Mouse (Mus musculus) ZHBTc4 (cell line): ENCODE data around the gene Zfp661.
A peak's percentile ranks its signal among the peaks of the same experiment; 100 is the strongest.

Experiments
- DNase-seq: peaks from one replicate; pipeline ENCODE4 v3.0.0-alpha.2; 2011; ENCODE audit warnings: low read depth, low spot score

Gene Zfp661

DNA sequence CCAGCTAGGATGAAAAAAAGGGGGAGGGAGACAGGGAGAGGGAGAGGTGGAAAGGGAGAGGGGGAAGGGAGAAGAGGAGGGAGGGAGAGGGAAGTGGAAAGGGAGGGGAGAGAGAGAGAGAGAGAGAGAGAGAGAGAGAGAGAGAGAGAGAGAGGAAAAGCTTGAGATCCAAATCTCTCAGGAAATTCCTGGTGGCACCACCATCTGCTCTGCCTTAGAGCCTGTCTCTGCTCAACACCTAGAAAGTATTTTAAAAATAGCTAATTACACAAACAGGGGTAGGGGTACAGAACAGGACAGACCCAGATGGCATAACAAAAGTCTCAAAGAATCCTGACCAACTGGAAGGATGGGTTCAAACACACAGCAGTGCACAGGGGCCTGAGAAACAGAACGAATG, 36.4 kb downstream of the Zfp661 start:
- DNase-seq: no peak

DNA sequence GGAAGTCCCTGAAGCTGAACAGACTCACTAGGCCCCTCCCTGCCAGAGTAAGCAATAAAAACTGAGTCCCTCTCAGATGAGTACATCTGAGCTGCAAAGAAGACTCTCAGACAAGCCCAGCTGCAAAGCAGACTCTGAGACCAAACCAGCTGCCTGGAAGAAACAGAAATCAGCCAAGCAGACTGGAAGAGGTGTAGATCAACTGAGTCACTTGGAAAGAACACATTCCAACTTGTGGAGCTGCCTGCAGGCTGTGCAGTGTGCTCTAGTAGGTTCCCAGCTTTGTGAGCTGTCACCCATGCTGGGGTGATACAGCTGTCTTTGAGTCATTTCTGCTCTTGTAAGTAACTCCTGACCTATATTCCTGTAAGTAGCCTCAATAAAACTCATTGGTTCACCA, 37.2 kb downstream of the Zfp661 start:
- no peak for DNase-seq

DNA sequence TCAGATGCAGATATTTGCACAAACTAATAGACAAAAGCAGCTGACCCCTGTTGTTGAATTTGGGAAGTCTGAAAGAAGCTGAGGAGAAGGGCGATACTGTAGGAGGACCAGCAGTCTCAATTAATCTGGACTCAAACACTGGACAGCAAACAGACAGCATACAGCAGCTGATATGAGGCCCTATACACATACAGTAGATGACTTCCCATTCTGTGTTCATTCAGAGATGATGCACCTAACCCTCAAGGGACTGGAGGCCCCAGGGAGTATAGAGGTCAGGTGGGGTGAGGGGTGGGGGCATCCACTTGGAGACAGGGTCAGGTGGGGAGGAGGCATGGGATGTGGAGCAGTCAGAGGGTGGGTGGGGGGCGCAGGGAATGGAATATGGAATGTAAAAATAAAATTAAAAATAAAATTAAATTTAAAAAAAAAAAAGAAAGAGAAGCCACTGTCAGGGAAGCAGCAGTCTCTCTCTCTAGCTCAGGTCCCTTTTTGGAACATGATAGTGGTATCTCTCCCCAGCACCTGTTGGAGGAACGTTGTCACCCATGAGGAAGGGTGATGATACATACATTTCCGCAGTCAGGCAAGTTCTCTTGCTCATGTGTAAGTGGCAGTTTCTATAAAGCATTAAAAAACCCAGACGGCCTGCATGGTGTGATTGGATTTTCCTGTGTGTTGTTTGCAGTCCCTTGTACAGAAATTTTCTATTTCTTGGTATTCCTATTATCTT, 38.4 kb downstream of the Zfp661 start:
- DNase-seq: no peak

DNA sequence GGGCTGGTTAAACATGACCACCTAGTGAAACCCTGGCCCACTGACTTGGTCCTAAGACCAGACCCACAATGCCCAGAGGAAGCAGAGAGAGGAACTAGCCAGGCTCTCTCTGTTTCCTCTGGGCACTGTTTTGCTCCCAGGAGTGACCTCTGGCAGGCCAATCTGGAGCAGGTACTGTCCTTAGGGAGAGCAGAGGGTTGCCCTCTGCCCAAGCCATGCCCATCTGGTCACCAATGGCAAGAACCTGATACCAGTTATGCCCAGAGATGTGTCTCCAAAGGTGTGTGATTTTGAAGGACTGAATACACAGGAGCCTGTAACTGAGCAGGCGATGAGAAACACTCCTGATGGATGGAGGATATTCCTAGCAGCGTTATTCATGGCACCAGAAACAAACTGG, 45.2 kb downstream of the Zfp661 start:
- DNase-seq: no peak

DNA sequence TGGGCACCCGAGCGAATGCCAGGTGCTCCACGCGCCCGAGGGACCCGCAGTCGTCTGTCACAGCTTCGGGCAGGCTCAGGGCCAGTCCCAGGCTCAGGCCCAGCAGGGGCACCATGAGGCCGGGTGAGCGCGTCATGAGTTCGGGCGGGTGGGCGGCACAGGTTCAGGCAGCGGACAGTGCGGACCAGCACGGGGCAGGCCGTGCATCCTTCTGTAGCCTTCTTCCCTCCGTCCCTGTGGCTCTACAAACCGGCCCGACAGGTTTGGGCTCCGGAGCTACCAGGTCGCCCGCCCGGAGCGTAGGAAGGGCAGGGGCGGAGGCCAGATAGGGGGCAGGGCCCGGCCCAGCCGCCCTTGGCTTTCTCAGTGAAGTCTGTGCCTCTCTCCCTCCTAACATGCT, 45.7 kb downstream of the Zfp661 start, which contains the start of gene Prom2:
Gene Prom2, minus strand, starts transcription at position 283 of the 400 bp plus-strand sequence.
- peak; percentile 27 for DNase-seq

DNA sequence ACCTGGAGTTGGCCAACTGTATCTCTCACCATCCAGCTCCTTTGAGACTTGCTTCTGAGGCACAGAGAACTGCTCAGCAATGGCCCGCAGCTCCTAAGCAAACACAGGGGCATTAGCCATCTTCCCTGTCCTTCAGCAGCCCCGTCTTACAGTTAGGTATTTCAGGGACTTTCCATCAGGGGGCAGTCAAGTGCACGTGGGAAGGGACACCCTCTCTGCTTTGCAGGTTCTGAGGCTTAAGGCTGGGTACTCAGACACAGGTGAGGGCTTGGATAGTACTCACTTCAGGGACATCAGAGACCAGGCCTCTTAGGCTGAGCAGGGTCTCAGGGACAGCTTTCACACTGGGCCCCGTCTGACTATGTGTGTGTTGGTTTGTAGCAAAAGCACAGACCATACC, 47.4 kb downstream of the Zfp661 start:
- DNase-seq: peak; percentile 57

DNA sequence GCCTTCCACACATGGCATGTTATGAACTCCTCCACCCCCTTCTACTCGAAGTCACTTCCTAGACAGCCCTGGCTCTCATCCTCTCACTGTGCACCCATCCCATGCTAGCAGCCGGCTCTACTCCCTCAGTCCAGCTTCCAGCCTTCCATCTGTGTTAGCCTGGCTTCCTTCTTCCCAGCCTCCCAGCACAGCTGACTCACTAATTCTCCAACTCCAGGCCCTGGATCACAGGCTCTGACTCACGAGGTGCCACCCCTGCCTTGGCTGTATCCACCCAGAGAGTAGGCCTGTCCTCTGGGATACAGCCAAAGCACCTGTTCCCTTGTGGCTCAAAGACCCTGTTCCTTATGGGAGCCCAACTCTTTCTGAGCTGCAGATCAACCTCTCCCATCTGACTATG, 49.3 kb downstream of the Zfp661 start:
- DNase-seq: no peak

DNA sequence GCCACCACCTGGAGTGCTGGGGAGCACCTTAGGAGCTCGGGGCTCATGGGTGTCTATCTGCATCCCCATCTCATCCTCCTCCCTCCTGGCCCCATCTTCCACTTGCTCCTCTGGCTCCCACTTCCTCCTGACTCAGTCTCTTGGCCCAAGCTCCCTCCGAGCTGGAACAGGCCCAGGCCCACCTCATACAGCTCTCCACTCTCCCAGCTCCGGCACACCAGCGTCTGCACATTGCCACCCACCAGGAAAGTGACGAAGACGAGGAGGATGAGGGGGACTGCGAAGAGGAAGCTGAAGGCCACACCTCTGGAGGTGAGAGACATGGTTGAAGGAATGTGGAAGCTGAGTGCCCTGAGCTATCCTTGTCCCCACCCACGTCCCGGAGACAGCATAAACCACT, 51.5 kb downstream of the Zfp661 start:
- no peak for DNase-seq

DNA sequence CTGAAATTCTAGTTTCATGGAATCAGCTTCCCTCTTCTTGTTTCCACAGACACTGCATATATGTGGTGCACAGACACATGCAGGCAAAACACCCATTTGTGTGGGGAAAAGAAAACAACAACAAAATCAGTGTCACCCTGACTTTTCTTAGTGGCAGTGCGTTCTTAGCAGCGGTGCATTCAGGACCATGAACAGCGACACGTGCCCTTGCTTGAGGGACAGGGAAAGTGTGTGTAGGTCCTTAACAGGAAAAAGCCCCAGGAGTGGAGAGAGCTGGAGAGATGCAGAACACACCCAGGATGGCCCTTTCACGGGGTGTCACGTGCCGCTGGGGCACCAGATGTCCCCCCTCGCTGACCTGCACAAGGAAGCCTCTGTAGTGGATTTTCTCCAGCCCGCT, 54.5 kb downstream of the Zfp661 start:
- peak; percentile 74 for DNase-seq

DNA sequence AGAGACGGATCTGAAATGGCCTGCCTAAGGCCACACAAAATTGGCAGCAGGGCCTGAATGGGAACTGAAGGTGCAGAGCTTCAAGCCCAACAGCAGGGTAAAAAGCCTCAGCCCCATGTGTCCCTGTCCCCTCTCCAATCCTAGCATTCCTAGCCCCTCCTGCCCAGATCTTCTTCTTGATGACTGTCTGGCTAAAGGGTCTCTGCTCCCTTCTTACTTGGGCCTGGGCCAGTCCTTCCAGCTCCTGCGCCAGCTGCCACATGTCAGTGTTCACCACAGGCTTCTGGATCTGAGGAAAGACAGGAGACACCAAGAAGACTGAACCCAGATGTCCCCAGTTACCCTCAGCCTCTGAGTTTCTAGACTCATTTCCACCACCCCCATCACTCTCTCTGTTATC, 55.3 kb downstream of the Zfp661 start:
- DNase-seq: no peak

DNA sequence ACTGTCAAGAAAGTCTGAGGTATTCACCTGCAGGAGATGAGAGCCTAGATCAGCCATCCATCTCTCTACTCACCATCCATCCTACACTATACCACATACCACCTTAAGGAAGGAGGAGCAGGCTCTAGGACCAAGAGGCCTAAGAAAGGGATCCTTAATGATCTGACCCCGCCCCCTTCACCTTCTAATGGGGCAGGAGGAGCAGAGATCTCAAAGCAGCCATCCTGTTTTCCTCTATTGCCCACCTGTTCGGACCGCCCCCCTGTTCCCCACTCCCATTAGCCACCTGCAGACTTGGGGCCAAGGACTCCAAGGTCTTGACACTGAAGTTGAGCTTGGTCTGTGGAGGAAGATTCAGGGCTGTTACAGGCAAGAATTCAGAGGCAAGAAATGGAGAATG, 56.5 kb downstream of the Zfp661 start:
- peak; percentile 46 for DNase-seq

DNA sequence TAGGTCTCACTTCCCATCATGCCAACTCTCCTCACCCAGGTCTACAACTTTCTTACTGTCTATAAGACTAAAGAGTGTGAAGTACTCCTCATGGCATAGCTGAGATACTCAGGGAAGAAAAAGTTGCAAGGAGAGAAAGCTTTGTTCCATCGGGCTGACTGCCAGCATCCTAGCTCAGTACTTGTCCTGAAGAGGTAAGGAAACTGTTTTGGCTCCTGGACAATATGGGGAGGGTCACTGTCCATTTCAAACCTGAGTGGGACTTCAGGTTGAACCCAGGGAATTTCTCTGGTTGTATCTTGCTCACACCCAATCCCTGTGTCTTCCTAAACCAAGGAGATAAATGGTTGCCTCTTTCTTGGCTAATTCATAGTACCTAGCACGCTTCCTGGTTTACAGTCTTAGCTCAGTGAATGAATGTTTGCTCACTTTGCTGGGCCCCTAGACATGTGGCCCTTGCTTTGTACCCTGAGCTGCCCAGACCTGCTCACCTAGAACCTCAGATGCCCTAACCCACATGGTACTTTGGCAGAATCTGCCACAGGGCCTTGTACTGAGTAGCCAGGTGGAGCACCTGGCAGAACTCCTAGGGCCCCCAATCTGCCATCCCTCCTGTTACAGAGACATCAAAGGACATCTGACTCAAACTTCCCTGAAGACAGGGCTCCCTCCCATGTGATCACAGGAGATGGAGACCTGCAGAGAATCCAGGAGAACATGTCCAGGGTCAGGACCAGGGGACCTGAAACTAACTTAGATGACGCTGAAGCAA, 61.7 kb downstream of the Zfp661 start:
- no peak for DNase-seq
